Mouse (Mus musculus): ENCODE data around the gene A030005K14Rik. TPM values are rescaled to one million over a fixed set of nuclear protein-coding genes. Genes with fewer than 3 reads are reported as not detected.
A peak's percentile ranks its signal among the peaks of the same experiment; 100 is the strongest.

Gene A030005K14Rik
- not detected in 2 replicates for total RNA-seq (2014; rRNA removed)
- polyA plus RNA-seq (2015; fragmentation: Nextera tagmentation; extraction: Ambion mirVana): not detected in 2 replicates

DNA sequence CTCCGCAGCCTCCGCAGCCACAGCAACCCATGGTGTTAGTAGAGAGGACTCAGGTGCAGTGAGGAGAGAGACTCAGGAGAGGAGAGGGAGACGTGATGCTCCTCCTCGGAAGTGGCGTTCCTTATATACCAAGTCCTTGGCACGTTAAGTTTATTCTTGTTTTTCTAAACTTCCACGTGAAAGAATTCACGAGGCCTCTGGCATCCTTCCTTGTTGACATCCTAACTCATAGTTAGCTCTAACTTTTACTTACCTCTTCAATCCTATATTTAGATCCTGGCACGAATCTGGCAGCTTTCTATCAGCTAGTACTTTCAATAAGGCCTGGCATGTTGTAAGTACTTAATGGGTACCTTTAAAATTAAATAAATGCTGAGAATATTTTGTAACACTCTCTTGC lies at the start of gene A030005K14Rik:
Gene A030005K14Rik, minus strand, starts transcription at position 101 of the 400 bp plus-strand sequence.
- no peak within 1 kb of the TSS for H3K4me2 ChIP-seq (ENCODE audit: low read depth, low read length, poor library complexity, severe bottlenecking)
- ATAC-seq (ENCODE audit: low FRiP score) (no peak), DNase-seq (ENCODE audit: low spot score) (no peak)
- H3K36me3 ChIP-seq (ENCODE audit: insufficient read depth, low read length): no peaks in the 10 kb centered on the region
- TF ChIP-seq CTCF (IDR thresholded peaks at IDR 0.05): no peak
- no peak within 1 kb of the TSS for H3K27ac ChIP-seq (ENCODE audit: low read depth, low read length)
- no peak within 1 kb of the TSS for H3K9ac ChIP-seq (replicated peaks; ENCODE audit: low read length, poor library complexity, severe bottlenecking)
- no peaks in the 10 kb centered on the region for H3K4me1 ChIP-seq (ENCODE audit: insufficient read depth, low read length)
- H3K9me3 ChIP-seq (ENCODE audit: low read length): no peaks in the 10 kb centered on the region
- 90% methylated on average over 9 of the region's 9 CpGs for WGBS
- H3K4me3 ChIP-seq (ENCODE audit: low read depth, low read length): no peak within 1 kb of the TSS
- H3K27me3 ChIP-seq (ENCODE audit: insufficient read depth, low read length): no peaks in the 10 kb centered on the region

- Histone ChIP-seq H3K27ac (ENCODE audit: low read depth, low read length) (no peak overlapping the region), H3K9me3 (ENCODE audit: low read length) (no peaks in the 10 kb centered on the region)
- WGBS: 80% methylated on average over 5 of the region's 5 CpGs
Observed at GRCm38 (mm10) chr1:83107410-83107978, 48.3 kb upstream of the A030005K14Rik start.

DNA sequence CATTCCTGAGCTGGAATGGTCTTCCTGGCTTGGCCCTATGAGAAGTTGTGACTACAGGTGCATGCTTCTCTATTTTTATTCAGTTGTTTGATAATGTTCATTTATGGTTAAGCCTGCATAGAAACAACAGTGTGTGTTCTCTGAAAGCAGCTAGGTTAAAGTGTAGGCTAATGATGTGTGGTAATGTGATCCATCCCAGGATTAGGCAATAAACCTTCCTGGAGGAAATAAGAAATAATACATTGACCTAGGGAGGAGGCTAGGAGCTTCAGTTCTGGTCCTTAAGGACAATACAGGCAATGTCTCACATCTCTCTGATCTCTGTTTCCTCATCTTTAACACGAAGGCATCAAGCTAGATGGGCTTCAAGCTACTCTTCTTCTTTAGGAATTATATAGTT lies 46.3 kb upstream of the A030005K14Rik start:
- 64% methylated on average over 1 of the region's 1 CpGs for WGBS
- no peaks in the 10 kb centered on the region for H3K27me3 ChIP-seq (ENCODE audit: insufficient read depth, low read length)
- H3K27ac ChIP-seq (ENCODE audit: low read depth, low read length): no peak overlapping the region
- no peaks in the 10 kb centered on the region for H3K9me3 ChIP-seq (ENCODE audit: low read length)
- ATAC-seq (ENCODE audit: low FRiP score) (no peak), DNase-seq (ENCODE audit: low spot score) (no peak)
- H3K4me1 ChIP-seq (ENCODE audit: insufficient read depth, low read length): no peaks in the 10 kb centered on the region
- H3K4me3 ChIP-seq (ENCODE audit: low read depth, low read length): no peak overlapping the region
- no peak overlapping the region for H3K9ac ChIP-seq (replicated peaks; ENCODE audit: low read length, poor library complexity, severe bottlenecking)
- no peak overlapping the region for H3K4me2 ChIP-seq (ENCODE audit: low read depth, low read length, poor library complexity, severe bottlenecking)
- no peaks in the 10 kb centered on the region for H3K36me3 ChIP-seq (ENCODE audit: insufficient read depth, low read length)
- no peak for TF ChIP-seq CTCF (IDR thresholded peaks at IDR 0.05)

More at GRCm38 (mm10) chr1:83107410-83107978, 48.3 kb upstream of the A030005K14Rik start:
- no peak for ATAC-seq (ENCODE audit: low FRiP score)
- DNase-seq (ENCODE audit: low spot score): no peak
- H3K27me3 ChIP-seq (ENCODE audit: insufficient read depth, low read length): no peaks in the 10 kb centered on the region
- H3K4me1 ChIP-seq (ENCODE audit: insufficient read depth, low read length): no peaks in the 10 kb centered on the region
- H3K4me2 ChIP-seq (ENCODE audit: low read depth, low read length, poor library complexity, severe bottlenecking): no peak overlapping the region
- no peak overlapping the region for H3K4me3 ChIP-seq (ENCODE audit: low read depth, low read length)
- no peak overlapping the region for H3K9ac ChIP-seq (replicated peaks; ENCODE audit: low read length, poor library complexity, severe bottlenecking)
- no peaks in the 10 kb centered on the region for H3K36me3 ChIP-seq (ENCODE audit: insufficient read depth, low read length)
- no peak for TF ChIP-seq CTCF (IDR thresholded peaks at IDR 0.05)

GRCm38 (mm10) chr1:83101891-83102290 lies 42.7 kb upstream of the A030005K14Rik start:
- Histone ChIP-seq H3K9ac (replicated peaks; ENCODE audit: low read length, poor library complexity, severe bottlenecking) (no peak overlapping the region), H3K36me3 (ENCODE audit: insufficient read depth, low read length) (no peaks in the 10 kb centered on the region), H3K27me3 (ENCODE audit: insufficient read depth, low read length) (no peaks in the 10 kb centered on the region), H3K4me1 (ENCODE audit: insufficient read depth, low read length) (no peaks in the 10 kb centered on the region), H3K4me3 (ENCODE audit: low read depth, low read length) (no peak overlapping the region), H3K4me2 (ENCODE audit: low read depth, low read length, poor library complexity, severe bottlenecking) (no peak overlapping the region), H3K9me3 (ENCODE audit: low read length) (no peaks in the 10 kb centered on the region), H3K27ac (ENCODE audit: low read depth, low read length) (no peak overlapping the region)
- ATAC-seq (ENCODE audit: low FRiP score) (no peak), DNase-seq (ENCODE audit: low spot score) (peak; percentile 76)
- TF ChIP-seq CTCF (IDR thresholded peaks at IDR 0.05): no peak
- WGBS: 39% methylated on average over 3 of the region's 3 CpGs

GRCm38 (mm10) chr1:83099580-83100137 lies 40.5 kb upstream of the A030005K14Rik start:
- no peaks in the 10 kb centered on the region for H3K9me3 ChIP-seq (ENCODE audit: low read length)
- H3K27ac ChIP-seq (ENCODE audit: low read depth, low read length): no peak overlapping the region
- no peak for TF ChIP-seq CTCF (IDR thresholded peaks at IDR 0.05)
- H3K4me3 ChIP-seq (ENCODE audit: low read depth, low read length): no peak overlapping the region
- ATAC-seq (ENCODE audit: low FRiP score) (no peak), DNase-seq (ENCODE audit: low spot score) (no peak)
- no peaks in the 10 kb centered on the region for H3K27me3 ChIP-seq (ENCODE audit: insufficient read depth, low read length)
- H3K4me1 ChIP-seq (ENCODE audit: insufficient read depth, low read length): no peaks in the 10 kb centered on the region
- 81% methylated on average over 7 of the region's 7 CpGs for WGBS
- H3K36me3 ChIP-seq (ENCODE audit: insufficient read depth, low read length): no peaks in the 10 kb centered on the region
- no peak overlapping the region for H3K9ac ChIP-seq (replicated peaks; ENCODE audit: low read length, poor library complexity, severe bottlenecking)
- H3K4me2 ChIP-seq (ENCODE audit: low read depth, low read length, poor library complexity, severe bottlenecking): no peak overlapping the region

- no peak overlapping the region for H3K27ac ChIP-seq (ENCODE audit: low read depth, low read length)
- no peak for DNase-seq (ENCODE audit: low spot score)
- ATAC-seq (ENCODE audit: low FRiP score): 0 out of 2 replicates have a peak, but pooled peaks have one; percentile 41
Observed at GRCm38 (mm10) chr1:83099160-83099559, 40.0 kb upstream of the A030005K14Rik start.

More at GRCm38 (mm10) chr1:83099160-83099559, 40.0 kb upstream of the A030005K14Rik start:
- no peak for TF ChIP-seq CTCF (IDR thresholded peaks at IDR 0.05)
- Histone ChIP-seq H3K36me3 (ENCODE audit: insufficient read depth, low read length) (no peaks in the 10 kb centered on the region), H3K4me1 (ENCODE audit: insufficient read depth, low read length) (no peaks in the 10 kb centered on the region), H3K27me3 (ENCODE audit: insufficient read depth, low read length) (no peaks in the 10 kb centered on the region), H3K4me2 (ENCODE audit: low read depth, low read length, poor library complexity, severe bottlenecking) (no peak overlapping the region), H3K4me3 (ENCODE audit: low read depth, low read length) (no peak overlapping the region), H3K9ac (replicated peaks; ENCODE audit: low read length, poor library complexity, severe bottlenecking) (no peak overlapping the region), H3K9me3 (ENCODE audit: low read length) (no peaks in the 10 kb centered on the region)
- 84% methylated on average over 2 of the region's 2 CpGs for WGBS
